Mouse (Mus musculus) spleen, adult 2 months (tissue): ENCODE data around the gene Prps2. TPM values are rescaled to one million over a fixed set of nuclear protein-coding genes. Genes with fewer than 3 reads are reported as not detected.
A peak's percentile ranks its signal among the peaks of the same experiment; 100 is the strongest.
"Not testable (repeated sequence)": the region's sequence is repeated elsewhere in the genome, so short reads cannot be mapped to it uniquely, and the experiment has no call there.

Experiments used
- DNase-seq, 2 experiments: peaks; one replicate each; pipeline versions ENCODE4 v3.0.0 to v3.0.0-alpha.2; 2012 to 2021; ENCODE audit warnings: low spot score in 2 of 2, low read depth in 1 of 2
- H3K27ac ChIP-seq: fragments of 200-500 bp; 2 replicates; pipeline ENCODE4 v1.5.1; 2012; ENCODE audit warnings: low read length, inconsistent platforms; ENCODE audit not compliant: insufficient read depth
- H3K27me3 ChIP-seq: fragments of 200-500 bp; 2 replicates; pipeline ENCODE4 v1.6.1; 2012; ENCODE audit warnings: mild to moderate bottlenecking, moderate library complexity, low read length, inconsistent platforms; ENCODE audit not compliant: control insufficient read depth, insufficient read depth
- H3K36me3 ChIP-seq: fragments of 200-500 bp; 2 replicates; pipeline ENCODE4 v1.6.1; 2012; ENCODE audit warnings: mild to moderate bottlenecking, low read length, inconsistent platforms; ENCODE audit not compliant: control insufficient read depth, insufficient read depth
- H3K4me1 ChIP-seq: fragments of 200-500 bp; 2 replicates; pipeline ENCODE4 v1.6.1; 2011; ENCODE audit warnings: inconsistent platforms; ENCODE audit not compliant: control insufficient read depth, insufficient read depth, insufficient read length
- H3K4me3 ChIP-seq: fragments of 200-500 bp; 2 replicates; pipeline ENCODE4 v1.5.1; 2011; ENCODE audit warnings: mild to moderate bottlenecking, inconsistent platforms; ENCODE audit not compliant: insufficient read depth, insufficient read length; ENCODE audit errors: extremely low read depth
- CTCF ChIP-seq: fragments of 200-500 bp; IDR thresholded peaks from 2 replicates; pipeline ENCODE4 v1.5.1; 2011; ENCODE audit warnings: mild to moderate bottlenecking, inconsistent platforms; ENCODE audit not compliant: insufficient read depth, insufficient read length, insufficient replicate concordance; ENCODE audit errors: extremely low read depth
- POLR2A ChIP-seq: fragments of 200-500 bp; IDR thresholded peaks from 2 replicates; pipeline ENCODE4 v1.6.1; 2011; ENCODE audit warnings: low read depth, low read length, inconsistent platforms
- WGBS: fragments of 180-500 bp; shearing (Covaris S2); methylation state at CpG from one replicate; pipeline ENCODE4 v1.1.7; 2018; 5-methylcytosine and 5-hydroxymethylcytosine counted together
- polyA plus RNA-seq: library from polyadenylated mRNA; depleted of rRNA; stranded (reverse); fragments of >200 nt; gene quantifications from 2 replicates; pipeline ENCODE4 v1.2.3, GENCODE M21; 2012; rRNA removed

The Prps2 gene
- 19.7 and 26.6 TPM in 2 replicates for polyA plus RNA-seq

GRCm38 (mm10) chrX:167382047-167382853 lies at the start of gene Prps2:
Prps2 (minus strand) TSS chrX:167382749.
- DNase-seq = peak in 1 of 2 experiments; percentile 32
- WGBS = 23% methylated on average over 47 of the region's 47 CpGs
- TF ChIP-seq CTCF (no peak), POLR2A (0 out of 2 replicates have a peak, but pooled peaks have one; percentile 11)
- no peaks in the 10 kb centered on the region for H3K36me3 ChIP-seq
- peak within 1 kb of the TSS; percentile 81 for H3K27ac ChIP-seq
- no peaks in the 10 kb centered on the region for H3K27me3 ChIP-seq
- peak within 1 kb of the TSS; percentile 77 for H3K4me3 ChIP-seq
- H3K4me1 ChIP-seq = no peaks in the 10 kb centered on the region; the same call in 1 of the 2 replicates

- H3K4me1 ChIP-seq = no peaks in the 10 kb centered on the region
- H3K4me3 ChIP-seq = no peak overlapping the region
- TF ChIP-seq POLR2A (no peak), CTCF (no peak)
- no peaks in the 10 kb centered on the region for H3K36me3 ChIP-seq
- no peak overlapping the region for H3K27ac ChIP-seq
- H3K27me3 ChIP-seq = no peaks in the 10 kb centered on the region
- 80% methylated on average over 1 of the region's 1 CpGs for WGBS
- DNase-seq = no peak
Observed at GRCm38 (mm10) chrX:167417654-167418053, 35.1 kb upstream of the Prps2 start.

- no peaks in the 10 kb centered on the region for H3K27me3 ChIP-seq
- no peak for TF ChIP-seq POLR2A
- TF ChIP-seq CTCF = no peak
- DNase-seq = no peak
- 75% methylated on average over 3 of the region's 3 CpGs for WGBS
- H3K4me3 ChIP-seq = no peak overlapping the region
- H3K27ac ChIP-seq = no peak overlapping the region
- no peaks in the 10 kb centered on the region for H3K36me3 ChIP-seq
- no peaks in the 10 kb centered on the region for H3K4me1 ChIP-seq
Observed at GRCm38 (mm10) chrX:167394940-167395339, 12.4 kb upstream of the Prps2 start.

GRCm38 (mm10) chrX:167386647-167387046 lies 4.1 kb upstream of the Prps2 start:
- DNase-seq = no peak

GRCm38 (mm10) chrX:167382854-167383186 lies 271 bp upstream of the Prps2 start:
- H3K4me3 ChIP-seq = peak overlapping the region; percentile 77; the same call in 1 of the 2 replicates
- no peaks in the 10 kb centered on the region for H3K36me3 ChIP-seq
- no peak for DNase-seq
- no peaks in the 10 kb centered on the region for H3K27me3 ChIP-seq
- TF ChIP-seq POLR2A (no peak), CTCF (no peak)
- 33% methylated on average over 7 of the region's 7 CpGs for WGBS
- no peaks in the 10 kb centered on the region; the same call in 1 of the 2 replicates for H3K4me1 ChIP-seq
- peak overlapping the region; percentile 58 for H3K27ac ChIP-seq

More at GRCm38 (mm10) chrX:167386647-167387046, 4.1 kb upstream of the Prps2 start:
- Histone ChIP-seq H3K27me3 (no peaks in the 10 kb centered on the region), H3K4me3 (no peak overlapping the region), H3K27ac (no peak overlapping the region), H3K36me3 (no peaks in the 10 kb centered on the region), H3K4me1 (no peaks in the 10 kb centered on the region; the same call in 1 of the 2 replicates)
- WGBS = 64% methylated on average over 1 of the region's 1 CpGs
- no peak for TF ChIP-seq CTCF
- TF ChIP-seq POLR2A = no peak

- H3K27me3 ChIP-seq = no peaks in the 10 kb centered on the region
- H3K36me3 ChIP-seq = no peaks in the 10 kb centered on the region
- DNase-seq = no peak
- no peaks in the 10 kb centered on the region; the same call in 1 of the 2 replicates for H3K4me1 ChIP-seq
- no peak for TF ChIP-seq CTCF
- TF ChIP-seq POLR2A = no peak
- WGBS = 21% methylated on average over 18 of the region's 18 CpGs
- H3K27ac ChIP-seq = no peak overlapping the region
- peak overlapping the region; percentile 77 for H3K4me3 ChIP-seq
Observed at GRCm38 (mm10) chrX:167381583-167382046, 934 bp downstream of the Prps2 start.

GRCm38 (mm10) chrX:167380073-167380472 lies 2.5 kb downstream of the Prps2 start:
- Histone ChIP-seq H3K36me3 (no peaks in the 10 kb centered on the region), H3K27ac (no peak overlapping the region), H3K27me3 (no peaks in the 10 kb centered on the region), H3K4me3 (no peak overlapping the region), H3K4me1 (no peaks in the 10 kb centered on the region; the same call in 1 of the 2 replicates)
- DNase-seq = no peak
- WGBS = 70% methylated on average over 4 of the region's 4 CpGs
- TF ChIP-seq CTCF = no peak
- no peak for TF ChIP-seq POLR2A

GRCm38 (mm10) chrX:167361231-167361630 lies 21.3 kb downstream of the Prps2 start:
- H3K27me3 ChIP-seq, H3K27ac ChIP-seq, DNase-seq: not testable (repeated sequence)

More at GRCm38 (mm10) chrX:167361231-167361630, 21.3 kb downstream of the Prps2 start:
- H3K36me3 ChIP-seq, H3K4me3 ChIP-seq, H3K4me1 ChIP-seq: not testable (repeated sequence)
- 56% methylated on average over 3 of the region's 3 CpGs for WGBS
